Mouse (Mus musculus) embryonic facial prominence, embryonic 13.5 days (tissue): ENCODE measurements at regions not wholly inside any gene's neighbourhood (a gene's known extent, or its start where the extent isn't known, plus 50 kb on each side); places are given as distances from the start of the nearest gene placed in this dataset.

Source experiments
- ATAC-seq: fragments of 200-750 bp; cut with Nextera tagmentation; 2 replicates; pipeline ENCODE4 v1.8.0; 2017; ENCODE audit warnings: low read depth; ENCODE audit not compliant: insufficient number of reproducible peaks, insufficient read depth, low FRiP score, low TSS enrichment
- H3K27ac ChIP-seq: fragments of 300-500 bp; sonication (generic); 2 replicates; pipeline ENCODE4 v1.5.1; 2015; ENCODE audit warnings: moderate library complexity, mild to moderate bottlenecking, inconsistent platforms
- H3K27me3 ChIP-seq: fragments of 300-500 bp; sonication (generic); 2 replicates; pipeline ENCODE4 v1.6.1; 2015; ENCODE audit warnings: mild to moderate bottlenecking, inconsistent platforms
- H3K36me3 ChIP-seq: fragments of 300-500 bp; sonication (generic); 2 replicates; pipeline ENCODE4 v1.6.1; 2015; ENCODE audit warnings: mild to moderate bottlenecking, inconsistent platforms
- H3K4me1 ChIP-seq: fragments of 300-500 bp; sonication (generic); 2 replicates; pipeline ENCODE4 v1.6.1; 2015; ENCODE audit warnings: inconsistent platforms
- H3K4me2 ChIP-seq: fragments of 300-500 bp; sonication (generic); 2 replicates; pipeline ENCODE4 v1.6.1; 2015; ENCODE audit warnings: moderate library complexity, mild to moderate bottlenecking, inconsistent platforms
- H3K4me3 ChIP-seq: fragments of 300-500 bp; sonication (generic); 2 replicates; pipeline ENCODE4 v1.5.1; 2015; ENCODE audit warnings: mild to moderate bottlenecking, inconsistent platforms
- H3K9ac ChIP-seq: fragments of 300-500 bp; sonication (generic); 2 replicates; pipeline ENCODE4 v1.6.1; 2015; ENCODE audit warnings: mild to moderate bottlenecking, inconsistent platforms
- H3K9me3 ChIP-seq: fragments of 300-500 bp; sonication (generic); 2 replicates; pipeline ENCODE4 v1.6.1; 2016; ENCODE audit warnings: inconsistent platforms
- WGBS: fragments of 180-500 bp; shearing (Covaris S2); methylation state at CpG from one replicate; pipeline ENCODE4 v1.1.7; 2015; ENCODE audit warnings: mixed read lengths; 5-methylcytosine and 5-hydroxymethylcytosine counted together

DNA sequence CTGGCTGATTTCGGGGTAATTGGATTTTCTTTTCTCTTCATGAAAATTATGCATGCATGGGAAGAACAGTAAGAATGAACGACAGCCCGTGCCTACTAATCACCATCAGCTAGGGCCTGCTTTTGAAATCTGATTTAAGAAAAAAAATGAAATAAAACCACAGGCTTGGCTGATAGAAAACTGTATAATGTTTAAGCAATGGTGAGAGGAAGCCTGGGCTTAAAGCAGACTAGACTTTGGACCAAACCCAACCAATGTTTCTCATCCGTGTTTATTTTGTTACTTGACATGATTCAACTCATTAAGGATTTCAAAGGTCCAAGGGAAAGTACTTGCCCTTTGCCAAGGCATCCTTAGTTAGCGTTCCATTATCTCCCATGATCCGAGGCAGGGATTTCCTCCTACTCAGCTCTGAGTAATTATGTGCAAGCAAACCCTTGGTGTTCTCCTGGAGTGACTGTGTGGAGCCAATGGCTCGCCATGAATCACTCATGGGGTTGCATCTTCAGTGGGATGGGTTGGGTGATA lies 231.9 kb downstream of the Spry2 start:
- Histone ChIP-seq H3K9ac (no peak overlapping the region), H3K9me3 (no peaks in the 10 kb centered on the region), H3K4me1 (peaks cover 19% of the 10 kb centered on the region), H3K36me3 (no peaks in the 10 kb centered on the region), H3K27me3 (no peaks in the 10 kb centered on the region), H3K4me2 (no peak overlapping the region), H3K4me3 (no peak overlapping the region), H3K27ac (no peak overlapping the region)
- ATAC-seq = no peak
- 52% methylated on average over 7 of the region's 7 CpGs for WGBS

DNA sequence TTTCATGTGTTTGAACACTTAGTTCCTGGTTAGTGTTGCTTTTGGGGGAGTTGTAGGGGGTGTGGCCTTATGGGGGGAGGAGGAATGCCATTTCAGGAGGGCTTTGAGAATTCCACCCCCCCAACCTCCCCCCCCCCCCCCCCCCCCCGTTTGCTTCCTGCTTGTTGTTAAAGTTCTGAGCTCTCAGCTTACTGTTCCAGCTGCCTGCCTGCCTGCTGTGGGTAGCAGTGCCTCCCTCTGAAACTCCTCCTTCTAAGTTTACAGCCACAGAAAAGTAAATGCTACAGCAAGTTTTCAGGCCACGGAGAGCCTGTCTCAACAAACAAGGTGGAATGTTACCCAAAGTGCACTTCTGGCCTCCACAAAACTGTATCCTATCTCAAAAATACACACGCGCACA lies 233.1 kb downstream of the Spry2 start:
- Histone ChIP-seq H3K9ac (no peak overlapping the region), H3K27ac (no peak overlapping the region), H3K4me1 (peaks cover 15% of the 10 kb centered on the region), H3K4me3 (no peak overlapping the region), H3K9me3 (no peaks in the 10 kb centered on the region), H3K36me3 (no peaks in the 10 kb centered on the region), H3K4me2 (no peak overlapping the region), H3K27me3 (no peaks in the 10 kb centered on the region)
- no peak for ATAC-seq
- 54% methylated on average over 4 of the region's 4 CpGs for WGBS

DNA sequence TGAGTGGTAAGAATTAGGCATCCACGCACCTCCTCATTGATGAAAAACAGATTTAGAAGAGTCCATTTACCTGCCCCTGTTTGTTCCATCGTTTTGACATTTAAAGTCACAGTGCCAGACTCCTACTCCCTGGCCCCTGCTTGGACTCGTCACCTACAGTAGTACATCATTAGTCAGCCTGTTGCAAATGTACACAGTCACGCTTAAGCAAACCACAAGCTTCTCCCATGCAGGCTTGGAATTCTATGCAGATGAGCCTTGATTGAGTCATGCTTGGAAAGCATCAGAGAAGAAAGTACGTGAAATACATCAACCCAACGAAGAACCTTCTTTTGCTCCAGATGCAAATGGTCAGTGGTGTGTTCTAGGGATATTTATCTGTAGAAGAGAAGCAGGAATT lies 233.8 kb downstream of the Spry2 start:
- Histone ChIP-seq H3K9me3 (no peaks in the 10 kb centered on the region), H3K27me3 (no peaks in the 10 kb centered on the region), H3K4me3 (no peak overlapping the region), H3K9ac (no peak overlapping the region), H3K4me1 (peaks cover 15% of the 10 kb centered on the region), H3K4me2 (no peak overlapping the region), H3K27ac (no peak overlapping the region), H3K36me3 (no peaks in the 10 kb centered on the region)
- ATAC-seq = no peak
- WGBS = 60% methylated on average over 6 of the region's 6 CpGs

DNA sequence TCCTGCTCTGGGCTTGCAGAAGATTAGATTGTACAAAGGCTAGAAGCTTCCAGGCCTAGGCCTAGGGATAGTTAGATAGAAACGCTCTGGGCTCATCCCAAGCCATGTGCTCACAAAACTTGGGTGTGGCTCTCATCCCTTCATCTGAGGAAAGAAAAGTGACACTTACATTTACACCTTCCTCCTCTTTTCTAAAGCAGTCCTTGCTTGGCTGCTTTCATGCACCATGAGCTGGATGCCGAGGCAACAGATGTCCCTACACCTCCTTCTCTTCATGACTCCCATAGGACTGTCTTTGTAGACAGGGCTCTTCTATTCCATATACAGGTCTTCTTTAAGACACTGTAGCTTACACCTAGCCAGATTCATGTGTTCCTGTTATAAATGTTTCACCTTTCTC lies 238.3 kb downstream of the Spry2 start:
- ATAC-seq = no peak
- H3K27ac ChIP-seq = no peak overlapping the region
- H3K4me2 ChIP-seq = no peak overlapping the region
- H3K4me1 ChIP-seq = peaks cover 7% of the 10 kb centered on the region
- H3K4me3 ChIP-seq = no peak overlapping the region
- H3K9me3 ChIP-seq = peaks cover 3% of the 10 kb centered on the region; the same call in 1 of the 2 replicates
- WGBS = 91% methylated on average over 2 of the region's 2 CpGs
- no peak overlapping the region for H3K9ac ChIP-seq
- H3K36me3 ChIP-seq = no peaks in the 10 kb centered on the region
- H3K27me3 ChIP-seq = no peaks in the 10 kb centered on the region

DNA sequence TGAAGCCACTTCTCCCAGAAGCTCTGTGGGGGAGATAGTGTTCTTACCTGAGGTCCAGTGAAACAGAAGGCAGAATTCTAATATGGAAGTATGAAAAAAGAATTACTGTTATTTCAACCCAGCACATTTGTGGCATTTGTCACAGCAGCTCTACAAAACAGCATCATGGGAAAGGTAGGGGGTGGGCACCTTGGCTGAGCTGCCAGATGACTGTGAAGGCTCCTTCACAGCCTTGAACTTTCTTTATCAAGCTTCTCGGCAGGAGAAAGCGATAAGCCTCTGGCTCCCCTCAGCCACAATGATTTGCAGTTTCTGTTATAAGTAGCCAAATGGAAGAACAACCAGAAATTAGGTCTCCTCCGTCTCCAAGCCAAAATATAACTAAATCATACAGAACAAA lies 249.5 kb downstream of the Spry2 start:
- Histone ChIP-seq H3K9me3 (peaks cover 3% of the 10 kb centered on the region; the same call in 1 of the 2 replicates), H3K4me1 (peaks cover 13% of the 10 kb centered on the region), H3K27ac (no peak overlapping the region), H3K27me3 (0 out of 2 replicates have a peak, but pooled peaks cover 4% of the 10 kb centered on the region), H3K36me3 (no peaks in the 10 kb centered on the region), H3K4me2 (no peak overlapping the region), H3K9ac (no peak overlapping the region), H3K4me3 (no peak overlapping the region)
- ATAC-seq = no peak
- 85% methylated on average over 3 of the region's 3 CpGs for WGBS

DNA sequence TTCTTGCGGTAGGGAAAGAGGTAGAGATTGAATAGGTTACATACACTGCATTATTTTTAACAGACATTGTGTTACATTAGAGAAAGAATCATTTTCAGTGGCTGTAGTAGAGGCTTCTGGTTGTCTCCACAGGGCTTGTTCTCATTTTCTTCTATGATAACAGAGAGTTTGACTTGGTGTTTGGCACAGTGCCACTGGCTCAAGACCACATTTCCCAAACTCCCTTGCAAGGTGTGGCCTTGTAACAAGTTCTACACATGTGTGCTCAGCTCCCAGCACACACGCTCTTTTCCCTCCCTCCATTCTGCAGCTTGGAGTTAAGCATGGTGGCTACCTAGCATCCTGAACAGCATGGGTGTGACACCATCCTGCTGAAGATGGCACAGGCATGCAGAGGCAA lies 252.2 kb downstream of the Spry2 start:
- ATAC-seq = no peak
- Histone ChIP-seq H3K9me3 (no peaks in the 10 kb centered on the region), H3K36me3 (no peaks in the 10 kb centered on the region), H3K4me2 (no peak overlapping the region), H3K4me3 (no peak overlapping the region), H3K9ac (no peak overlapping the region), H3K27me3 (0 out of 2 replicates have a peak, but pooled peaks cover 7% of the 10 kb centered on the region), H3K27ac (no peak overlapping the region), H3K4me1 (peaks cover 13% of the 10 kb centered on the region)
- WGBS = 36% methylated on average over 2 of the region's 2 CpGs

DNA sequence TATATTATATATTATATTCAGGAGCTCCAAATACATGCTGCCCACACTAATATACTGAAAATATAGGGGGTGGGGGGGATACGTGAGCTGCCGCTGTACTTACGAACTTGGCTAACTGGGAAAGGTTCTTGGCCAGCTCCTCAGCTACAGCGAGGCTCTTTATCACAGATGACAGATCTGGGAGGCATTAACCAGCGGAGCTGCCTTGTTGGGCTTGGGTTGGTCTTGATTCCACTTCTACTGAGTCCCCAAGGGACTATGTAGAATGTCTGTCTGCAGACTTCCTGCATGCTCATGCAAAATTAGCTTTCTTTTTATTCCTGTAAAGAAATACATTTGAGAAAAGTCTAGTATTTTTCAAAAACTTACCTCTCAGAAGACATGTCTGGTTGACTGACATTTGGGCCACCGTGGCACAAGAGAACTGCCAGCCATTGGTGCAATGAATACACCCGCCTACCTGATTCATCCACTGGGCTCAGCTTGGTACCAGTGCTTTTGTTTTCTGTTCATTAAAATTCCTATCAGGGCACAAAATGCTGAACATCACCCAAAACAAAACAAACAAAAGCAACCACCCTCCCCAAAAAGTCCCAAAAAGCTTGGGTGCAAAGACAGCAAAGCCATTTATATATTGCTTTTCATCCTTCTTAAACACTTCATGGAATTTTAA lies 253.2 kb downstream of the Spry2 start:
- Histone ChIP-seq H3K4me3 (no peak overlapping the region), H3K36me3 (no peaks in the 10 kb centered on the region), H3K9ac (no peak overlapping the region), H3K27me3 (0 out of 2 replicates have a peak, but pooled peaks cover 7% of the 10 kb centered on the region), H3K4me2 (no peak overlapping the region), H3K4me1 (peaks cover 13% of the 10 kb centered on the region), H3K27ac (no peak overlapping the region), H3K9me3 (no peaks in the 10 kb centered on the region)
- ATAC-seq = no peak
- 72% methylated on average over 7 of the region's 7 CpGs for WGBS

DNA sequence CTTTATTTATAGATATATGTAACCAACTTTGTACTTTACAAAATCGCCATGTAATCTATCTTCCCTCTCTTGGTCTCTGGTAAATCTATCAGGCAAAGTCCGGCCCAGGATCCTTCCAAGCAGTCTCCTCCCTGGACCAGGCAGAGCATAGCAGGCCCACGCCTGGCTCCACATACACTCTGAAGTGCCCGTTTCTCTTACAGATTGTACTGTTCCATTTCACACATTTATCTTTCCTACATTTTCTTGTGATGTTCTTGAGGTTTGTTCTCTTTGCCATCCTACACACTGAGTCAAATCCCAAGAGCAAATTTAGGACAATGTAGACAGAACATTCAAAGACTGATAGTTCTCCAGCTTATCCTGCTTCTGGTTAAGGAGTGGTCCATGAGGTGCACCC lies 264.3 kb downstream of the Spry2 start:
- peaks cover 8% of the 10 kb centered on the region for H3K4me1 ChIP-seq
- WGBS = 92% methylated on average over 4 of the region's 4 CpGs

GRCm38 (mm10) chr14:105631681-105632031 lies 265.0 kb downstream of the Spry2 start:
- H3K36me3 ChIP-seq = no peaks in the 10 kb centered on the region
- no peak overlapping the region for H3K4me2 ChIP-seq
- H3K4me3 ChIP-seq = no peak overlapping the region
- H3K4me1 ChIP-seq = peaks cover 8% of the 10 kb centered on the region
- no peak overlapping the region for H3K9ac ChIP-seq
- 80% methylated on average over 5 of the region's 5 CpGs for WGBS
- no peaks in the 10 kb centered on the region for H3K27me3 ChIP-seq
- H3K27ac ChIP-seq = no peak overlapping the region
- no peak for ATAC-seq
- no peaks in the 10 kb centered on the region for H3K9me3 ChIP-seq

More for the DNA sequence above, 264.3 kb downstream of the Spry2 start:
- Histone ChIP-seq H3K9ac (no peak overlapping the region), H3K4me2 (no peak overlapping the region), H3K27me3 (no peaks in the 10 kb centered on the region), H3K27ac (no peak overlapping the region), H3K36me3 (no peaks in the 10 kb centered on the region), H3K9me3 (no peaks in the 10 kb centered on the region), H3K4me3 (no peak overlapping the region)
- ATAC-seq = no peak

- H3K9ac ChIP-seq = no peak overlapping the region
- no peak overlapping the region for H3K4me3 ChIP-seq
- no peaks in the 10 kb centered on the region for H3K27me3 ChIP-seq
- ATAC-seq = no peak
- 86% methylated on average over 9 of the region's 9 CpGs for WGBS
- no peaks in the 10 kb centered on the region for H3K9me3 ChIP-seq
- peaks cover 8% of the 10 kb centered on the region for H3K4me1 ChIP-seq
- no peak overlapping the region for H3K27ac ChIP-seq
- H3K36me3 ChIP-seq = no peaks in the 10 kb centered on the region
- no peak overlapping the region for H3K4me2 ChIP-seq
Measured at GRCm38 (mm10) chr14:105630867-105631680, 265.5 kb downstream of the Spry2 start.

GRCm38 (mm10) chr14:105630444-105630843 lies 266.2 kb downstream of the Spry2 start:
- H3K4me1 ChIP-seq = peaks cover 8% of the 10 kb centered on the region
- H3K27me3 ChIP-seq = no peaks in the 10 kb centered on the region
- no peaks in the 10 kb centered on the region for H3K36me3 ChIP-seq
- no peak overlapping the region for H3K9ac ChIP-seq
- no peaks in the 10 kb centered on the region for H3K9me3 ChIP-seq
- H3K27ac ChIP-seq = no peak overlapping the region
- WGBS = 92% methylated on average over 5 of the region's 5 CpGs
- no peak overlapping the region for H3K4me3 ChIP-seq
- no peak for ATAC-seq
- H3K4me2 ChIP-seq = no peak overlapping the region

GRCm38 (mm10) chr14:105628673-105629072 lies 267.9 kb downstream of the Spry2 start:
- no peaks in the 10 kb centered on the region for H3K27me3 ChIP-seq
- no peak overlapping the region for H3K4me3 ChIP-seq
- no peak for ATAC-seq
- no peak overlapping the region for H3K4me2 ChIP-seq
- H3K27ac ChIP-seq = no peak overlapping the region
- no peak overlapping the region for H3K9ac ChIP-seq
- H3K9me3 ChIP-seq = no peaks in the 10 kb centered on the region
- no peaks in the 10 kb centered on the region for H3K36me3 ChIP-seq
- WGBS = 42% methylated on average over 3 of the region's 3 CpGs
- H3K4me1 ChIP-seq = peaks cover 8% of the 10 kb centered on the region
